Mouse (Mus musculus): ENCODE data around the gene Sidt1.

- TF ChIP-seq CTCF (conservative IDR thresholded peaks at IDR 0.05; ENCODE audit: low read length) (no peak), NANOG (IDR thresholded peaks at IDR 0.05; ENCODE audit: borderline replicate concordance, low read length) (no peak)
Observed at GRCm38 (mm10) chr16:44253797-44254634, 79.0 kb downstream of the Sidt1 start.

All from E14TG2a.4 (cell line).